Mouse (Mus musculus): ENCODE data around the gene Lamtor2.

- TF ChIP-seq POLR2A (IDR thresholded peaks at IDR 0.05; ENCODE audit: insufficient read depth, low read depth, low read length) (no peak), EP300 (IDR thresholded peaks at IDR 0.05; ENCODE audit: insufficient read depth, low read depth, low read length) (peak; percentile 87; the same call in 1 of the 2 replicates), CTCF (IDR thresholded peaks at IDR 0.05) (peak; percentile 97)
These were observed 31.0 kb downstream of the Lamtor2 start for GRCm38 (mm10) chr3:88521803-88522331.

Measured in heart, adult 2 months (tissue).